Mouse (Mus musculus) mesoderm, embryonic 11.5 days (tissue): ENCODE measurements at regions not wholly inside any gene's neighbourhood (a gene's known extent, or its start where the extent isn't known, plus 50 kb on each side); places are given as distances from the start of the nearest gene placed in this dataset.
"Not testable (repeated sequence)": the region's sequence is repeated elsewhere in the genome, so short reads cannot be mapped to it uniquely, and the experiment has no call there.

Experiments used
- DNase-seq: peaks from one replicate; pipeline ENCODE4 v3.0.0-alpha.2; 2012; ENCODE audit warnings: low read depth, low spot score

DNA sequence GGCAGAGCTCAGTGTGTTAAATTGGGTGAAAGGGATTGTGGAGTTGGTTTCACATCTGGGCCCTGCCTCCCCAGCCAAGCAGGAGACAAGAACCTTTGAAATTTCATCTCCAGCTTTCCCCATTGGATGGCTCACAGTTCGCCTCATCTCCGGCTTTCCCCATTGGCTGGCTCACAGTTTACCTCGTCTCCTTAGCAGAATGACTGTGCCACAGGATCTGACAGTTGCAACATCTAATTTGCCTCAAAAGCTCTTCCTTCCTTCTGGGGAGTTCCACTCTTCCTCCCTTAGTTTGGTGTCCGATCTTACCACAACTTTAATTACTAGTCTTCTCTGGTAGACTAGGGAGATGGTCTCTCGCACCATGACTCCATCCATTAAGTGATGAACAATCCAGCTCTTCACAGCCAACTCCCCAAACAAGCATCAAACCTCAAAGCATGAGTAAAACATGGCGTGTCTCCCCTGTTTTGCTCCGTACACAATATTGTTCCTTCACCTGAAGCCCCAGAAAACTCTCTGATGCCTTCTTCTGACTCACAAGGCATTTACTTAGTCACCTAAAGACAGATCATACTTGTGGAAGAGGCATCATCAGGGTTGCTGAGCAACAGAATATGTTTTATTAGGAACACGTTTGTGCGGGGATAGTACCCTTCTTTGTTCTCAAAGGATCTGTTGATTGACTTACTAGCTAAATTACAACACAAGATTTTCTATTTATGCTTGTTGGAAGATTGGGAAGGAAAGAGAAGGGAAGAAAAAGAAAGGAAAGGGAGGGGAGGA lies 199.1 kb upstream of the Serp2 start:
- no peak for DNase-seq

DNA sequence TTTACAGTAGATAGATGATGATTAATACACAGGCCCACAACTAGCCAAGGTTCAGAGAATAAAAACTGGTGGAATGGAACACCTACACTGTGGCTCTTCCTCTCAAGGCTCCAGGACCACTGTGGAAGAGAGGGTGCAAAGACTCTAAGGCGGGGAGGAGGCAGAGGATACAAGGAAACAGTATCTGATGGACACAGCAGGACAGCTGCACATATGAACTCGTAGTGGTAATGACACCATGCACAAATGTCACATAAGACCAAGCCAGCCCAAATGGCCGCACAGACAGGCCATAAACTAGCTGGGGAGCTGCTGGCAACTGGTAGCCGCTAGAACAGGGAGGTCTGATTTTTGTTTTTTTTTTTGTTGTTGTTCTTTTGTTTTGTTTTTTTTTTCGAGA lies 197.0 kb upstream of the Serp2 start:
- DNase-seq, result no peak

DNA sequence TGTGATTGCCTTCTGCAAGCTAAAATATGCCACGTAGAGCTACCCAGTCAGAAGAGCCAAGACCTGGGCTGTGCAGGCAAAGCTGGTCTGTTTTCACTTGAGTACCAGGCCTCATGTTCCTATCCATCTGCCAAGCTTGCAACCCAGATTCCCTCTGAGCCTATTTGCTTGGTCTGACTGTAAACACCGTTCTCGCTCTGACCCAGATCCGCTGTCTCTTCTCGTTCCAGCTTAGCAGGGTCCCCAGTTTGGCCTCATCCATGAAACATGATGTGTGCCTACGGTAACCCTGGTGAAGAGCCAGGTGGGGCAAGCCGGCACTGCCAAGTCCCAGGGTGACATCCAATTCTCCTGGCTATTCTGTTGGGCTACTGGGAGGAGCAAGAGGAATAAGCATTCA lies 192.5 kb upstream of the Serp2 start:
- no peak for DNase-seq

DNA sequence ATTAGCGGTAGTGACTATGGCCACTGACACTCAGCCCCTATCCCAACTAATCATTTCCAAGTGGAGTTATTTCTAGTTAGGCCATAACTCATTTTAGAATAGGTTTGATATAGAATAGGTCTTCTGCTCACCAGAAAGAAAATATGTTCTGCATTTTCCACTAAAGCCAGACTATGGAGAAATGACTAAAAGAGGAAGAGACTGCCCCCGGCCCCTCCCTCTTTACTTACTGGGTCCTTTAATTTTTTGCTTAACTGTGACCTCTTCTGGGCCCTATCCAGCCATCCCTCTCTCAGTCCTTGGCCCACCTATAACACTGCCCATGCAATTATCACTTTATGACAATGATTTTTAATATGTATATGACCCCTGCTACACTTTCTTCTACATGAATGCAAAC lies 192.0 kb upstream of the Serp2 start:
- DNase-seq, result no peak

DNA sequence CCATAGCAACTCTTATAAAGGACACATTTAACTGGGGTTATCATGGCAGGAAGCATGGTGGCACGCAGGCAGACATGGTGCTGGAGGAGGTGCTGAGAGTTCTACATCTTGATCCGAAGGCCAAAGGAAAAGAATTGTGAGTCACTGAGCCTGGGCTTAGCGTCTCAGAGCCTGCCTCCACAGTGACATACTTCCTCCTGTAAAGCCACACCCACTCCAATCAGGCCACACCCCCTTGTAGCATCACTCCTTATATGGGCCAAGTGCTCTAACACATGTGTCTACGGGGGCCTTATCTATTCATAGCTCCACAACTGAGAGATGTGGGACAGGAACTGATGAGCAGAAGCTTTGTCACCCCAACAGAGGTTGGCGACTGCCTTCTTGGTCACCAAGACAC lies 191.1 kb upstream of the Serp2 start:
- DNase-seq, result no peak

DNA sequence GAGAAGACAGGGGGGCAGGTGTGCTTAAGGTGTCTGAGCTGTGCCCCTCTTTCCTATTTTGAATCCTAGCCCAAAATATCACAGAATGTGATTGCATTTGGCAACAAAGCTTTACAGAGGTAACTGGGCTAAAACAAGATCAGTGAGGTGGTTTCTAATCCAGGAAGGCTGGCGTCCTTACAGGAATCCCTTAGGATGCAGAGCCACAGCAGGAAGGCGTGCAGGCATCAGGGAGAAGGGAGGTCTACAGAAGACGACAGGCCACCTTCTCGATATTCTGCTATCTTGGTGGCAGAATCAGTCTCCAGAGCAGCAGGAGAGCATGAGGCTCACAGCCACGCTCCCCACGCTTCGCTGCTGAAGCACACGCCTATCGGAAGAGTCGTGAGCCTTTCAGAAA lies 189.6 kb upstream of the Serp2 start:
- DNase-seq, result no peak

DNA sequence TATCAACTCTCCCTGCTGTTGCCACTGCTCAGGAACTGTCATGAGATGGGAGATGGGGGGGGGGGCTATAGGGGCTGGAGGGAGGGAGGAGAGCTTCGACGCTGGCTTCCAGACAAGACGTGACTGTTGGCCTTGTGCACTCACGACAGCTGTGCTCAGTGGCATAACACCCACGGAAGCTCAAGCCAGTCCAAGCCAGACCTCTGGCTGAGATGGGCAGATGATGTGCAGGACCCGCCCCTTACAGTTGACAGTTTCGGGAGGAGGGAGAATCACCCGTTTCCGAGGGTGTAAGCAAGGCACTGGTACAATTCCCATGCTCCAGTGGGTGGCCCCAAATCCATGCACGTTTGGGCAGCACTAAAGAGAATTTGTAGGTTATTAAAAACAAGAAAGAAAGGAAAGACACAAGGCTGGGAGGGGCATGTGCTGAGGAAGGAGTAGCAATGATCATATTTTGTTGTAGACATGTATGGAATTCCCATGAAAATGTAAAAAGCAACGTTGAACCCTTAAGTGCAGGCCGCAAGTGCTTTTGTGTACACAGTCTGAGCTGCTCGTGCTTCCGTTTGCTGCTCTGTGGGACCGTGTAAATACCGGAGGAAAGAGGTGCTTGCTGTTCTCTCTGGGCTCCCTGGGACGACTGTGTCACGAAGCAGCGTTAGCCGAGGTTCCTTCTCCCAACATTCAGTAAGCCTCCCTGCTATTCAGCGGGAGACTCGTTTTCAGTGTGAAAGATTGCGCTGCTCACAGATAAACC lies 188.2 kb upstream of the Serp2 start:
- DNase-seq, result no peak

DNA sequence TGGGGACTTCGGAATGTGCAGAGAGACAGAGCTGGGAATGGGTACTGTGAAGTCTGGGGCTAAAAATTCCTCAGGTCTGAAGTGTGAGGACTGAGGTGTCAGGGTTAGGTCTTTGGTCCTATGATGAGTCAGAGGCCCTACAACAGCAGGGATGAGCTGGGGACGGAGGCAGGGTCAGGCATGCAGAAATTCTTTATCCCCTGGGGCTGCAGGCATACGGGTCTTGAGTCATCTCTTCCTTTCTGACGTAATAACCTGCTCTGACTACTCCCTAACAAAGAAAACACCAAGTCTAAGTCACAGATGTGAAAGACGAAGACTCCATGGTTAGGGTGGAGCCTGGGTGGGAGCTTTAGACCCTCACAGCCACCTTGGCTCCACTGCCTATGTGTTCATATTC lies 185.6 kb upstream of the Serp2 start:
- DNase-seq, result no peak

DNA sequence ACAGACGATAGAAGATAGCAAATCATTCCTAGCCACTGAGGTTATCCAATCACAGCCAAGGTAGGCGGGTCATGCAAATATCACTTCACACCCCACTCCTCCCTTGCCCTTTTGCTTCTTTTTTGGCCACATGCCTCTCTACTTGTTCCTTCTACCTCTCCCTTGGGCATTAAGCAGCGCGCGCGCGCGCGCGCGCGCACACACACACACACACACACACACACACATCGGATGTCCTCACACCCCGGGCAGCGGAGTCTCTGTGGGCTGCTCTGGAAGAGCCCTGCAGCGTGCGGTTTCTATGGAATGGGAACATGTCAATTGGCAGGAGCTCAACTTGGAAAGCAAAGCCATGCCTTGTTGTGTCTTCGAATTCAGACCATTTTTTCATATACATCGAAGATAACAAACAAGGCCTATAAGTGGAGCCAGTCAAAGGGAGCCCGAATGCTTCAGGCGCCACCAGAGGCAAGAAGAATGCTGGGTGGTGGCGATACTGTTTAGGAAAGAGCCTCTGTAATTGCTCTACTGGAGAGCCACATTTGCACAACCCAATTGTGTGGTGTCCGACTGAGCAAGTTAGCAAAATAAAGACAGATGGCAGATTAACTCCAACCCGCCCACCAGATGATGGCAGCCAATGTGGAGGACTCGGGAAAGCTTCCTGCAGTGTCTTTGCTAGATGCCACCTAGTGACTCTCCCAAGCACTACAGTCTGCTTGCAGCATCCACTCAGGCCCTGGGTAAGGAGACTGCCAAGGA lies 183.3 kb upstream of the Serp2 start:
- peak; percentile 56 for DNase-seq

DNA sequence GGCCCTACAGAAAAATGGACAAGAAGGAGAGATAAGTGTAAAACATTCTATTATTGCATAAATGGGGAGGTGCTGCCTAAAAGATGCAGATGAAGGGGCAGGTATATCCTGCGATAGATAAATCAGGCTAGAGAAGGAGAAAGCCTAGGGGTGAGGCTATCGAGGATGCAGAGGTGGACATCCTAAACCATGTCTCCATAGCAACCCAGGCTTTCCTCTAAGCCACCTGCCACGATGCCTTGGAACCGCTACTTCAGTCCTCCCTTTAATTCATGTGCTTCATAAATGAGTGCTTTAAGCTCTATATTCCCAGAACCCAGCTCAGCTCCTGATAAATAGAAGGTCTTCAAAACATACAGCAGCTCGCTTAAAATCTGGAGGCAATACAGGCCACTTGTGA lies 179.3 kb upstream of the Serp2 start:
- no peak for DNase-seq

DNA sequence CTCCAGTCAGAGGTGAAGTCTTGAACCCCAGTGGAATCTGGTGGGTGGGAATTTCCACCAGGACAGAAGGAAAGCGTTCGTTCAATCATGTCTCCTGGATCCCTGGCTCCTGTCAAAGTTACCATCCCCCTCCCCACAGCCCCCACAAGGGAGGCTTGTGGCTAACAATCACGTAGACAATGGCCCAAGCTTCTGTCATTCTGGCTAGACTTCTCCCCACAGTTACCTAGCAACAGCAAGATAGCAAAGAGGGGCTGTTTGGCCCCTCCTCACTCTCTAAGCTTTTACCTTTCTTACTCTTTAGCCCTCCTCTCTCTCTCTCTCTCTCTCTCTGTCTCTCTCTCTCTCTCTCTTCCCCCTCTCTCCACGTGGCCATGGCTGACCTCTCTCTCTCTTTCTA lies 178.4 kb upstream of the Serp2 start:
- DNase-seq, result no peak

DNA sequence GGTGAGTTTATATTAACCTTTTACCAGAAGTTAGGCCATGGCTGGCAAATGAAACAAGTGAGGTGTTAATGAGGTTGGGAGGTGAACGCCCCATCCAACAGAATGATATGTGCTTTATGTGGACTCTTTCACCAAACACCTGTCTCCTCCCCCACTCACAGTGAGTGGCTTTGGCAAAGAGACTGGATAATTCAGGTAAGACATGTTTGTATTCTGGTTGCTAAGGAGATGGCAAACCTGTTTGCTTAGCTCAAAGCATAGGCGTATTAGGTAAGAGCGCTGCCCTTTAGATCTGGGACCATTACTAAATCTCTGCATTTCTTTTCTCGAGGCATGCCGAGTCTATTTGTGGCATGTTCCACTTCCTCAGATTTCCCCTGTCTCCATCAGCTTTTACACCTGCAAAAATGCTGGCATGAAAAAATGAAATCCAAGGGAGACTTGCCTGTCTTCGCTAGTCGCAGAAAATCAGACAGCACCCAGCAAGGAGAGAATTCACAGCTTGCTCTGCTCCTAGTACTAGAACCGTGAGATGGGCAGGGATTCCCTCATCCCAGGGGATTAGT lies 176.7 kb upstream of the Serp2 start:
- no peak for DNase-seq

DNA sequence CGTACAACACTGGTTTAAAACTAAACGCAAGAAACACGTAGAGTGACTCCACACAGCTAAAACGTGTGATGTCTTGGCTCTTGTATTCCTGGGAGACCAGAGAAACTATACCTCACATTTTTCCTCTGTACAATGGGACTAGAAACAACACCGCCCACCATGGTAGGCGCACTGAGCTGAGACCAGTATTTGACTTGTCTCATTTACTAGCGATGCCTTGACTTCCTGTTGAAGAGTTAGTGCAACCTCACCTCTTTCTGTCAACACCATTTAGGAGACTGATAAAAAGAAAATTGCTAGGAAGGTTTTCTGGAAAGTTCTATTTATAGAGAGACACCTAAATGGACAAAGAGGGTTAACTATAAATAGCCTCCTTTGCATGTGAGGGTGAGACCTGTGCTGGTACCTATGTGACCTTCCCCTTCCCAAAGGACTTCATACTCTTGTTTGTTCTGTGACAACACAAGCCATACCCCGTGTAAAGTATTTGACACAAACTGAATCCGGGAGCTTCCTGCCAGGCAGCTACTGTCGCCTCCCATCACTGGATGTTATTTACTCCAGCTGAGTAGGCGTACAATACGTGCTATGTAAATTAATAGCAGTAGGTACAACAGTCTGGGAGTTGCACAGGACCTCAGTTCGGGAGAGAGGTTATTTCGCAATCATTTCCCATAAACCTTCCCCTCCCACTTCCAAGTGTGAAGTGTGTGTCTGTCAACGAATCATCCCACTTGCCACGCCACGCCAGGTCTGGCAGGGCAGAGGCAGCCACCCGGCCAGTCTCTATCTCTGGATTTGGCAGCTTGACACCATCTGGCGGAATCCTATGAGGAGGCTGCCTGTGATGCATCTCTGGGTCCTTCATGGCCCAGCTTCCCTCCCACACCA lies 174.7 kb upstream of the Serp2 start:
- no peak for DNase-seq

DNA sequence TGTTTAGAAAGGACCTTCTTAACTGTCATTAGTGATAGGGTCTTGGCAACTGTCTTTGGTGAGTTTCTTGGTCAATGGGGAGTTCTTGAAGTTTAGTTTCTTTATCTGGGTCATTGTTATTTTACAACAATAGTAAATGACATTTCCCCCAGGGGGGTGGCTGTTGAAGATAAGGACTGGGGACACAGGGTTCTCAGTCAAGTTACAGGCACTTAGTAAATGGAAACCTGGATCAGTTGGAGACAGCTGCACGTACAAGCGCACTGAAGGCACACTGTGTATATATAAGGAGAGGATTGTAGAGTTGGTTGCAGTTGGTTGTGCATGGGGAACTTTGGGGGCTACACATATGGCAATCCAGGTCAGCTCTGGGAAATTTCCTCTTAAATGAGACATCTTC lies 169.2 kb upstream of the Serp2 start:
- DNase-seq, result no peak

DNA sequence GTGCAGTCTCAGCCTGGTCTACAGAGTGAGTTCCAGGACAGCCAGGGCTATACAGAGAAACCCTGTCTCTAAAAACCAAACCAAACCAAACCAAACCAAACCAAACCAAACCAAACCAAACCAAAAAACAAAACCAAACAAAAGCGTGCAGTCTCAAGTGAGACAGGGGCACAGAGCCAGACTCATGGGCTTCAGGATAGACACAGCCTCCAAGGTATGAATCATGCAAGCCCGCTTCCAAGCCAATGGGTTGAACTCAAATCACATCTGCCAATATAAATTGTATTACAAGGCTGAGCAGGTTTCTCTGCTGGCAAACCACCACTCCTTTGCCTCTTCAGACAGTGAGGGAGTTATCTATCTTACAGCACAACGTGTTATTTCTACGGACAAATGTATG lies 168.5 kb upstream of the Serp2 start:
- not testable (repeated sequence) for DNase-seq

DNA sequence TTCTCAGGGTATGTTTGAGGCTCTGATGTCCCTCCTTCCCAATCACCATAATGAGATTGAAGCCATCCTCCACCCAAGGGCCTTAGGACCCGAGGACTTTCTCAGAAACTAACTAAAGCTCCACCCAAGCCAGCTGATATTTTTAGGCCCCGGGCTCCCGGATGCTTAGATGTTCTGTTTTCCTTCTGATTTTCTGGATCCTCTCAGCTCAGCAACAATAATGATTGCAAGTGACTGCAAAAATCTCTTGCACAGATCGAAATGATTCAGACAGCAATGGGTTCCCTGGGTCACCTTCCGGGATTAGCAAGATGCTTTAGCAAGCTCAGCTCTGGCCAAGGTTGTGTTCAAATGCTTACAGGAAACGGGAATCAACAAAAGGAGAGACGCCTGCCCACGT lies 168.1 kb upstream of the Serp2 start:
- no peak for DNase-seq

DNA sequence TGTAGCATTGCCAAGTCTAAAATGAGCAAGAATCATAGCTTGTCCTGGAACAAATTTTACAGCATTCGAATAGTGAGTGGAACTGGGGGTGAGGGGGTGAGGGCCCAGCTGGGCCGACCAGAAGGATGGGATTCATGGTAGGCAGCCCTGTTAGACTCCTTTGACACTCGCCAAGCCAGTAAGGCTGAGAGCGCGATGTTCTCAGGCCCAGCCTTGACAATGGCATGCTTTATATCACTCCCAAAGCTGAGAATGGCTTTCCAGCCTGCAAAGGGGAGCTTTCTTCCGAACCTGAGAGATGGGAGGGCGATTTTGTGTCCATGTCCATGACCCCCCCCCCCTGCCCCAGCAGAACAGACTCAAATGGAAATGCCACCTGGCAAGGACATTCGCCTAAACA lies 167.7 kb upstream of the Serp2 start:
- no peak for DNase-seq

DNA sequence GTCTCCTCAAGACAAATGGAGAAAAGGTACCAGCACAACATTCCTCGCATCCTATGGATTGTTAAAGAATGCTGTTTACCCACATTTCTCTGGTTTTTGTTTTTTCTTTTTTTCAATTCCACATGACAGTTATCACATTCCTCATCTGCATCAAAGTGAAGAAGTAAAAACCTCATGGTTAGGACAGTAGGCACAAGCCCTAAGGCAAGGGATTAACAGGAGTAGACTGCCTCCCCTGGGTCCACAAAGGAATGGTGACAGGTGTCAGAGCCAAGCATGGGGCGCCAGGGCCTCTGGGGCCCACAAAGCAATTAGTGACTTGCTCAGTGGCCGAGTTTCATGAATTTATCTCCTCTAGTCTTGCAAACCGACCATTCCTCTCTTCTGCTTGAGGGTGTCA lies 166.9 kb upstream of the Serp2 start:
- DNase-seq, result no peak

DNA sequence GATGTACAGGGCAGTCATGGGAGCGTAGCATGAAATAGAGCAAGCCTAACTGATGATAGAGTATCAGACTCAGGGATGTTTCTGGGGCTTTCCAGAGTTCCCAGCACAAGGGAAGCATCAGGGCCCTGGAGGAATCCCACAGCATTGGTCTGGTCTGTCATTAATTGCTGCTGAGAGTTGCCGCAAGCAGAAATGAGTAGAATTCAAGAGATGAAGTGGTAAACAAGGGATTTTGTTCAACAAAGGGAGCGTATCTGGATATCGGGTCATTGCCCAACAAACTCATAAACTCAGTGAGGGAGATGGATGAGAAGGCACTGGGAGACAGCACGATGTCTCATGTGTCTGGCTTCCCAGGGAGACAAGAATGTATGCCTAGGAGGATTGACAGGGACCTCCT lies 165.6 kb upstream of the Serp2 start:
- no peak for DNase-seq

DNA sequence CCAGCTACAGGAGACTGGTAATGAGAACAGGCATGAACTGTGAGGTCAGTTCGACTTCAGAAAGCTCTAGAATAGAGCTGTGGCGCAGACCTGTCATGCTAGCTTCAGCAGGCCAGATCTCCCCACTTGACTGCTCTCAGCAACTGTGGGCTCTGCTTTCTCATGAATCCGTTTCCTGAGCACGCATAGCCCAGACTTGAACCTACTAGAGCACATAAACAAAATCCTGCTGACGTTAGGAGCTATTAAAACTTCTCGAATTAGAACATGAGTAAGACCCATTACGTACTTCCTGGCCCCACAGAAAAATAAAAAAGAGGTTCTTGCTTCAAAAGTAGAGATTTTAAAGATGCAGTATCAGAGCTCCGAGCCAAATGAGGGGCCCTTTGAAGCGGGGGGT lies 165.1 kb upstream of the Serp2 start:
- DNase-seq, result no peak

DNA sequence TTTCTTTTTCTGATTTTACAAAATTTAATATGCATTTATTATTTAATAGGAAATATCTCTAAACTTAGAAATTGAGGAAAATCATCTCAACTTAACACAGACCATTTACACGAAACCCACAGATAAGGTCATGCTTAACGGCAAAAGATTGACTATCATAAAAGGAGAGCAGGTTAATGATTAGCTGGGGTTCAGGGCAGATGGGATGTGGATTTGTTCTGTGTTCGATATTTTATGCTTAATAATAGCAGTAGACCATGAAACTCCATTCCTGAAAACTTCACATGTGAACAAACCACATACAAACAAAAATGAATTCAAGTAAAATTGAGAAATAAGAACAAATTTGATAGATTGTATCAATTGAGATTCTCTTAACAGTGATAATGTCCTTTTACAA lies 160.4 kb upstream of the Serp2 start:
- DNase-seq, result no peak
